Mouse (Mus musculus) lung, adult 2 months (tissue): ENCODE results near the gene Tmem41a.
A peak's percentile ranks its signal among the peaks of the same experiment; 100 is the strongest.

Experiments used
- CTCF ChIP-seq: fragments of 200-500 bp; IDR thresholded peaks from 2 replicates; pipeline ENCODE4 v1.5.1; 2011; ENCODE audit warnings: mild to moderate bottlenecking, low read length, control low read depth; ENCODE audit not compliant: insufficient read depth
- POLR2A ChIP-seq: fragments of 200-500 bp; IDR thresholded peaks from 2 replicates; pipeline ENCODE4 v1.6.1; 2011; ENCODE audit warnings: low read depth, mild to moderate bottlenecking, control low read depth, low read length, borderline replicate concordance; ENCODE audit errors: extremely low read depth

GRCm38 (mm10) chr16:21946761-21947715 is at the start of gene Tmem41a:
- TF ChIP-seq POLR2A (peak; percentile 76; the same call in 1 of the 2 replicates), CTCF (no peak)
